Comparison of ENCODE assay signal across 8 mouse cellular contexts in the genomic region with DNA sequence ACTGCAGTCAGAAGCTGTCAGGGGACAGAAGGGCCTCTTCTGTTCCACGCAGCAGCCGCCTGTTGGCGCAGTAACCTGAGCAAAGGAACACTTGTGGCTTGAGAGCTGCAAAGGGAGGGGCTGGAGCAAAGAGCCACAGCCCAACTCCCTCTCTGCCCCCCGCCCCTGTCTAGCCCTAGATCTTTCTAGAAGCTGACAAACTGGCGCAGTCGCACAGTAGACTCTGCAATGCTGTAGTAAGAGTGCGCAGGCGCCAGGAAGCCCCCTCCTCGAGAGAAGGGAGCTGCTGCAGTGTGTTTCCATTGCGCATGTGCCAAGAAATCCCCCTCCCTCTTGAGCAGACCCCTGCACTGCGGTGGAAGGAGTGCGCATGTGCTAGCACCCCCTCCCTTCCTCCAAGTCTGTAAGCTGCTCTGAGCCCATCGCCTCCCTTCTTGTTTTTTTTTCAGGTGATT.
A peak's percentile ranks its signal among the peaks of the same experiment; 100 is the strongest.
DNase-seq lines count a peak whose midpoint lies in the region; ATAC-seq lines count a peak whose summit lies in the region.

No protein-coding gene starts in this region.

- peaks cover 4% of the 10 kb centered on the region; the same call in 1 of the 2 replicates for H3K9me3 ChIP-seq in hindbrain, embryonic 12.5 days (replicated peaks)
- 0 out of 2 replicates have a peak, but pooled peaks cover 2% of the 10 kb centered on the region for H3K9me3 ChIP-seq in midbrain, embryonic 12.5 days

- ATAC-seq in hindbrain, embryonic 12.5 days (ENCODE audit: low FRiP score), result peak; percentile 93
- ATAC-seq in midbrain, embryonic 12.5 days (ENCODE audit: low FRiP score, low read depth), result peak; percentile 94

- H3K4me2 ChIP-seq in hindbrain, embryonic 12.5 days (replicated peaks), result peak overlapping the region; percentile 38
- H3K4me2 ChIP-seq in midbrain, embryonic 12.5 days (replicated peaks), result peak overlapping the region; percentile 40

- no peaks in the 10 kb centered on the region for H3K36me3 ChIP-seq in hindbrain, embryonic 12.5 days
- no peaks in the 10 kb centered on the region for H3K36me3 ChIP-seq in midbrain, embryonic 12.5 days

- H3K9ac ChIP-seq in hindbrain, embryonic 12.5 days, result no peak overlapping the region
- no peak overlapping the region for H3K9ac ChIP-seq in midbrain, embryonic 12.5 days (replicated peaks)

- H3K27ac ChIP-seq in hindbrain, embryonic 12.5 days, result peak overlapping the region; percentile 55
- H3K27ac ChIP-seq in midbrain, embryonic 12.5 days (replicated peaks), result peak overlapping the region; percentile 46

- H3K27me3 ChIP-seq in hindbrain, embryonic 12.5 days, result no peaks in the 10 kb centered on the region
- H3K27me3 ChIP-seq in midbrain, embryonic 12.5 days, result no peaks in the 10 kb centered on the region

- H3K4me1 ChIP-seq in hindbrain, embryonic 12.5 days, result peaks cover 8% of the 10 kb centered on the region
- peaks cover 9% of the 10 kb centered on the region for H3K4me1 ChIP-seq in midbrain, embryonic 12.5 days

- DNase-seq in gastrocnemius, postnatal 10 days, result peak; percentile 9
- DNase-seq in gastrocnemius, adult 8-10 months (ENCODE audit: low spot score in 2 of 2), result no peak
- DNase-seq in right cerebral cortex, postnatal 10 days (ENCODE audit: low spot score in 2 of 2), result peak; percentile 89 to 93
- no peak for DNase-seq in right cerebral cortex, adult 18-20 months
- DNase-seq in spleen, postnatal 36 days (ENCODE audit: low spot score in 2 of 2), result no peak
- DNase-seq in thymus, postnatal 36 days, result no peak

- WGBS in hindbrain, embryonic 12.5 days, result 22% methylated on average over 13 of the region's 13 CpGs
- WGBS in midbrain, embryonic 12.5 days, result 13% methylated on average over 13 of the region's 13 CpGs

- no peak overlapping the region; the same call in 1 of the 2 replicates for H3K4me3 ChIP-seq in hindbrain, embryonic 12.5 days
- H3K4me3 ChIP-seq in midbrain, embryonic 12.5 days, result peak overlapping the region; percentile 12; the same call in 1 of the 2 replicates

Comparison
In these comparisons a context has a peak if more than half of its experiments do, and no peak if none do; other contexts are left out.
1. DNase-seq: peak in gastrocnemius, postnatal 10 days (single experiment) and right cerebral cortex, postnatal 10 days (2 of 2); none in gastrocnemius, adult 8-10 months (0 of 2), right cerebral cortex, adult 18-20 months (single experiment), spleen, postnatal 36 days (0 of 2) and thymus, postnatal 36 days (0 of 2).